Mouse (Mus musculus) stomach, postnatal 0 days (tissue): Measurements from ENCODE around the gene Myt1l.

Experiments
- CTCF ChIP-seq: IDR thresholded peaks from 2 replicates; pipeline ENCODE4 v1.5.1; 2016; ENCODE audit warnings: antibody characterized with exemption, low read depth, mild to moderate bottlenecking, moderate library complexity
- EP300 ChIP-seq: optimal IDR thresholded peaks from 2 replicates; pipeline ENCODE3; 2016; ENCODE audit warnings: antibody characterized with exemption

GRCm38 (mm10) chr12:29954464-29954863 is 426.3 kb downstream of the Myt1l start:
- TF ChIP-seq CTCF (no peak), EP300 (no peak)
